Mouse (Mus musculus): ENCODE results near the gene Polr2c.

- TF ChIP-seq CTCF (IDR thresholded peaks at IDR 0.05) (no peak), EP300 (IDR thresholded peaks at IDR 0.05) (no peak)
These were observed 59.2 kb downstream of the Polr2c start for GRCm38 (mm10) chr8:94916311-94916959.
